Mouse (Mus musculus): Measurements from ENCODE around the gene Oxct1. TPM values are rescaled to one million over a fixed set of nuclear protein-coding genes. Genes with fewer than 3 reads are reported as not detected.

The Oxct1 gene
- total and polyA plus RNA-seq, 3 experiments, result 304 to 1,524 (median 1,394) TPM

DNA sequence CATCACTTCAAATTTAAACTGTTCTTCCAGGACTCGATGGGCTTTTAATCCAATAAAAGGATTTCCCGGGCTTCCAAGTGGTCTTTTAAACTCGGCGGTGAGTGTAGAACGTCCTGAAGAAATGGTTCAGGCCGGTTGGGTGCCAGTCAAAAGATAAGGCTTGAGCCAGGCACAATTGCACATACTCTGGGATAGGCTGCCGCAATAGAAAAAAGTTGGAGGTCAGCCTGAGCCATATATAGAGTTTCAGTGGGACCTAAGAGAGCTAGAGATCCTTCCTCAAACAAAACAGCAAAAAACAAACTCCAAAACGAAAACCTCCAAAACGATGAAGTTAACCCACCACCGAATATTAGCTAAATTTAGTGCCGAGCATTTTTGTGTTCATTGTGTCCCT, 677 bp upstream of the Oxct1 start:
- H3K27me3 ChIP-seq (ENCODE audit: control insufficient read depth, insufficient read depth, low read length), result no peaks in the 10 kb centered on the region
- TF ChIP-seq POLR2A (IDR thresholded peaks at IDR 0.05; ENCODE audit: insufficient read depth, low read depth, low read length) (0 out of 2 replicates have a peak, but pooled peaks have one; percentile 23), CTCF (IDR thresholded peaks at IDR 0.05) (no peak)
- H3K4me1 ChIP-seq (ENCODE audit: control insufficient read depth, insufficient read depth, low read length), result peaks cover 3% of the 10 kb centered on the region
- intact Hi-C loops (cut with DNase I), result loop anchor here (5.0 kb wide), 1 partner anchor 68 kb away; no protein-coding TSS in a partner anchor
- H3K4me3 ChIP-seq, result peak overlapping the region; percentile 79
- peak in 1 of 2 experiments; percentile 58 for DNase-seq
- H3K27ac ChIP-seq, result peak overlapping the region; percentile 96
- WGBS, result 32% methylated on average over 11 of the region's 11 CpGs
- H3K79me2 ChIP-seq (replicated peaks; ENCODE audit: control insufficient read depth, insufficient read depth, low read length), result no peaks in the 10 kb centered on the region
- H3K36me3 ChIP-seq (ENCODE audit: control insufficient read depth, insufficient read depth, low read length), result peaks cover 6% of the 10 kb centered on the region; the same call in 1 of the 2 replicates
- H3K9ac ChIP-seq (ENCODE audit: low read depth, low read length), result peak overlapping the region; percentile 82

- under 1% methylated on average over 65 of the region's 65 CpGs for WGBS
- DNase-seq, result peak; percentile 91 to 93
- peak overlapping the region; percentile 82 for H3K9ac ChIP-seq (ENCODE audit: low read depth, low read length)
- H3K4me1 ChIP-seq (ENCODE audit: control insufficient read depth, insufficient read depth, low read length), result peaks cover 6% of the 10 kb centered on the region
- intact Hi-C loops (cut with DNase I), result loop anchor here (1.0 to 5.0 kb wide), 3 partner anchors 31 to 70 kb away; partner anchors contain the start of gene Fbxo4
- TF ChIP-seq POLR2A (IDR thresholded peaks at IDR 0.05; ENCODE audit: insufficient read depth, low read depth, low read length), result peak; percentile 74; the same call in 1 of the 2 replicates
- TF ChIP-seq CTCF (IDR thresholded peaks at IDR 0.05), result peak; percentile 21; the same call in 1 of the 2 replicates
- TF ChIP-seq EP300 (IDR thresholded peaks at IDR 0.05; ENCODE audit: insufficient read depth, low read depth, low read length), result 0 out of 2 replicates have a peak, but pooled peaks have one; percentile 66
- H3K79me2 ChIP-seq (replicated peaks; ENCODE audit: control insufficient read depth, insufficient read depth, low read length), result no peaks in the 10 kb centered on the region
- H3K27me3 ChIP-seq (ENCODE audit: control insufficient read depth, insufficient read depth, low read length), result no peaks in the 10 kb centered on the region
- H3K27ac ChIP-seq, result peak overlapping the region; percentile 96
- H3K36me3 ChIP-seq (ENCODE audit: control insufficient read depth, insufficient read depth, low read length), result peaks cover 15% of the 10 kb centered on the region
- peak overlapping the region; percentile 79 for H3K4me3 ChIP-seq
Observed at GRCm38 (mm10) chr15:4026831-4027584, 825 bp downstream of the Oxct1 start.

DNA sequence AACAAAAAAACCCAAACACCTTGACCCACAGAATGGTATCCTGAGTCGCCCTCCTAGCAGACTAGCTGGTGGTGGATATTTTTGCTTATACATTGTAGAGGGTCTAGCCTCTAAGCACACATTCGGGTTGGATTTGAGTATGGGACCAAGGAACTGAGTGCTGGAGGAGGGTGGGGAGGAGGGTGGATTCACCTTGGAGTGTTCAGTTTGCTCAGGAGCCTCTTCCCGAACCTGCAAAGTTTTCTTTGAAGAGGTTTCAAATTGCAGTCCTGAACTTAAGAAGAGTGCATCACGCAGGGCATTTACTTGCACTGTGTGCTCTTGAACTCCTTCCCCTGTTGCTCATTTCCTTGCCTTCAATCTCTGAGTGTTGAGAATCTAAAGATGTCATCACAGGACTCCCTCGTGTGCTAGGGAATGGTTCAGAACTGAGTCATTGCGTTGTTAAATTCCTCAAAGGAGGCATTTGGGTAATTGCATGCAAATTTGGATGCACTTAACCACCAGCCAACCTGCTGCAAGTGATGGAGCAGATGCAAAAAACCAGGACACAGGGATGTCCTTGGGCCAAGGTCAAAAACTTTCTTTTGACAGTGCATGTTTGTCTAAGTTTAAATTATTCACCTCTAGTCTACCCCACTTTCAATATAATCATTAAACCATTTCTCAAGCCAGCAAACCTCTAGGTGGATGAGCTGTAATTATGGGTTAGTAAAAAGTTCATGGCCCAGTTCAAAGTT, 1.7 kb downstream of the Oxct1 start:
- H3K4me1 ChIP-seq (ENCODE audit: control insufficient read depth, insufficient read depth, low read length), result peaks cover 6% of the 10 kb centered on the region
- H3K79me2 ChIP-seq (replicated peaks; ENCODE audit: control insufficient read depth, insufficient read depth, low read length), result no peaks in the 10 kb centered on the region
- peak overlapping the region; percentile 82 for H3K9ac ChIP-seq (ENCODE audit: low read depth, low read length)
- no peaks in the 10 kb centered on the region for H3K27me3 ChIP-seq (ENCODE audit: control insufficient read depth, insufficient read depth, low read length)
- H3K4me3 ChIP-seq, result peak overlapping the region; percentile 79
- no peak for DNase-seq
- intact Hi-C loops (cut with DNase I), result loop anchor here (1.0 to 5.0 kb wide), 2 partner anchors 32 to 71 kb away; no protein-coding TSS in a partner anchor
- peaks cover 22% of the 10 kb centered on the region for H3K36me3 ChIP-seq (ENCODE audit: control insufficient read depth, insufficient read depth, low read length)
- 9% methylated on average over 6 of the region's 6 CpGs for WGBS
- peak overlapping the region; percentile 96 for H3K27ac ChIP-seq
- TF ChIP-seq POLR2A (IDR thresholded peaks at IDR 0.05; ENCODE audit: insufficient read depth, low read depth, low read length), result no peak
- no peak for TF ChIP-seq EP300 (IDR thresholded peaks at IDR 0.05; ENCODE audit: insufficient read depth, low read depth, low read length)
- TF ChIP-seq CTCF (IDR thresholded peaks at IDR 0.05), result no peak

DNA sequence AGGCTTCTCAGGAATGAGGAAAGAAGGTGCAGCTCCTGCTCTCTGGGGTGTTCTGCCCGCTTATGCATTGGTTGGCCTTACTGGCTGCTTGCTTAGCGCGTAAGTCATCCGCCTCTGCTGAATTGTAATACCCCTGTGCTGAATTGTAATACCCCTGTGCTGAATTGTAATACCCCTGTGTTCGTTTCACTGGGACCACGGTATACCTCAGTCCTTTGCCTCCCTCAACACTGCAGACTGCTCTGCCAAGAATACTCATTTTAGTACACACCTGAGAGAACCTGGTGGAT, 2.2 kb downstream of the Oxct1 start:
- peak overlapping the region; percentile 96 for H3K27ac ChIP-seq
- no peak overlapping the region for H3K4me3 ChIP-seq
- 82% methylated on average over 6 of the region's 6 CpGs for WGBS
- no peak for TF ChIP-seq CTCF (IDR thresholded peaks at IDR 0.05)
- TF ChIP-seq EP300 (IDR thresholded peaks at IDR 0.05; ENCODE audit: insufficient read depth, low read depth, low read length), result no peak
- no peak for TF ChIP-seq POLR2A (IDR thresholded peaks at IDR 0.05; ENCODE audit: insufficient read depth, low read depth, low read length)
- peaks cover 22% of the 10 kb centered on the region for H3K36me3 ChIP-seq (ENCODE audit: control insufficient read depth, insufficient read depth, low read length)
- H3K4me1 ChIP-seq (ENCODE audit: control insufficient read depth, insufficient read depth, low read length), result peaks cover 6% of the 10 kb centered on the region
- peak overlapping the region; percentile 30 for H3K9ac ChIP-seq (ENCODE audit: low read depth, low read length)
- H3K79me2 ChIP-seq (replicated peaks; ENCODE audit: control insufficient read depth, insufficient read depth, low read length), result no peaks in the 10 kb centered on the region
- no peak for DNase-seq
- H3K27me3 ChIP-seq (ENCODE audit: control insufficient read depth, insufficient read depth, low read length), result no peaks in the 10 kb centered on the region
- intact Hi-C loops (cut with DNase I), result loop anchor here (5.0 kb wide), 1 partner anchor 71 kb away; no protein-coding TSS in a partner anchor

DNA sequence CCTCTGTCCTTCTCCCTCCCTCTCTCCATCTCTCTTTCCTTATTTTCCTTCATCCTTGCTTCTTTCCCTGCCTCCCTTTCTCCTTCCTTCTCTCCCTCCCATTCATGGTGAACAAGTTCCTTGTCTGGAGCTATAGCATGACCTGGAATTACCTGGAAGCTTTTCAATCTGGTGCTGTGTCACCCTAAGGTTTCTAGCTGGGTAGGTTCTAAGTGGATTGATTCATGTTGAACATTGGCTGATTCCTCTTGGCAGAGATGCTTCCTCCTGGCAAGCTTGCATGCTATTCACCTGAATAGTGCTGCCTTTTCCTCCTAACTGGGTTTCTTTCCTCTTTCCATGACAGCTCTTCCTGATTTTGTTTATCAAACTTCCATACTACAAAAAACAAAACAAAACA, 2.8 kb downstream of the Oxct1 start:
- H3K79me2 ChIP-seq (replicated peaks; ENCODE audit: control insufficient read depth, insufficient read depth, low read length), result no peaks in the 10 kb centered on the region
- peaks cover 6% of the 10 kb centered on the region for H3K4me1 ChIP-seq (ENCODE audit: control insufficient read depth, insufficient read depth, low read length)
- H3K36me3 ChIP-seq (ENCODE audit: control insufficient read depth, insufficient read depth, low read length), result peaks cover 22% of the 10 kb centered on the region
- no peak overlapping the region for H3K9ac ChIP-seq (ENCODE audit: low read depth, low read length)
- H3K27me3 ChIP-seq (ENCODE audit: control insufficient read depth, insufficient read depth, low read length), result no peaks in the 10 kb centered on the region
- intact Hi-C loops (cut with DNase I), result loop anchor here (5.0 kb wide), 1 partner anchor 72 kb away; no protein-coding TSS in a partner anchor
- TF ChIP-seq CTCF (IDR thresholded peaks at IDR 0.05) (no peak), POLR2A (IDR thresholded peaks at IDR 0.05; ENCODE audit: insufficient read depth, low read depth, low read length) (no peak), EP300 (IDR thresholded peaks at IDR 0.05; ENCODE audit: insufficient read depth, low read depth, low read length) (no peak)
- DNase-seq, result no peak
- H3K4me3 ChIP-seq, result no peak overlapping the region
- no peak overlapping the region; the same call in 1 of the 2 replicates for H3K27ac ChIP-seq
